ENCODE assay signal across 1 mouse cellular context in the genomic region with DNA sequence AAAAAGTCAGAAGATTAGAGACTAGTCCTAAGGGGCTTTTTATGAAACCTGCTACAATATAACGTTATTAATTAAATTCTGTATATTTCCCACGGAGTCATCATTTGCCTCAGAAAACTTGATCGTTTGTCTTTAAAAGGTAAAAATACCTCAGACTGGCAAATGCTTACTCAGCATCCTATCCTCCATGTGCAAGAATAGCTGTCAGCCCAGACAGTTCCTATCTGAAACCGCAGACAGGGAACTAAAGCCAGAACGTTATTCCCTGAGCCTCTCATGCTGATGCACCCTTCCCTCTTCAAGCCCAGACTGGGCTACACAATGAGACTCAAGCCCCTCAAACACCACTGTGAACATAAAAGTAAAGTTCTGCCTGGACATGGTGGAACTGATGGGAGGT.
TF ChIP-seq lines count a peak whose summit lies in the region.

No protein-coding gene starts in this region.

TF ChIP-seq in MEL, 35 proteins besides CTCF, POLR2A, EP300 and RAD21:
- TF ChIP-seq MYC (IDR thresholded peaks at IDR 0.05; ENCODE audit: low read depth, low read length) (peak; percentile 86), ZNF384 (IDR thresholded peaks at IDR 0.05; ENCODE audit: low read depth, low read length) (no peak), USF1 (IDR thresholded peaks at IDR 0.05; ENCODE audit: low read depth, low read length) (no peak), SIN3A (IDR thresholded peaks at IDR 0.05; ENCODE audit: low read length) (peak; percentile 81), MAFK (IDR thresholded peaks at IDR 0.05; ENCODE audit: borderline replicate concordance, low read depth, low read length) (peak; percentile 98), TCF12 (IDR thresholded peaks at IDR 0.05; ENCODE audit: low read depth, low read length) (peak; percentile 24; the same call in 1 of the 2 replicates), BHLHE40 (IDR thresholded peaks at IDR 0.05; ENCODE audit: borderline replicate concordance, low read depth, low read length) (no peak), TAL1 (IDR thresholded peaks at IDR 0.05; ENCODE audit: low read length) (peak; percentile 23), MAX (IDR thresholded peaks at IDR 0.05; ENCODE audit: low read length) (peak; percentile 56; the same call in 1 of the 2 replicates), ETS1 (IDR thresholded peaks at IDR 0.05; ENCODE audit: low read depth, low read length) (peak; percentile 79), RCOR1 (IDR thresholded peaks at IDR 0.05; ENCODE audit: low read depth, low read length) (no peak), GATA1 (IDR thresholded peaks at IDR 0.05; ENCODE audit: low read depth, low read length) (peak; percentile 29; the same call in 1 of the 2 replicates), MEF2A (IDR thresholded peaks at IDR 0.05; ENCODE audit: extremely low read depth, insufficient replicate concordance, low read depth, low read length, poor library complexity, severe bottlenecking) (no peak), ZKSCAN1 (IDR thresholded peaks at IDR 0.05; ENCODE audit: low read depth, low read length) (no peak), SMC3 (IDR thresholded peaks at IDR 0.05; ENCODE audit: low read depth, low read length) (no peak), MXI1 (IDR thresholded peaks at IDR 0.05; ENCODE audit: low read depth, low read length) (peak; percentile 89)
